Mouse (Mus musculus): Measurements from ENCODE around the gene Foxp1. TPM values are rescaled to one million over a fixed set of nuclear protein-coding genes. Genes with fewer than 3 reads are reported as not detected.

Gene Foxp1
- polyA plus RNA-seq, 1 experiment: 17.7 TPM

GRCm38 (mm10) chr6:99451479-99451878 is 71.0 kb downstream of the Foxp1 start:
- Histone ChIP-seq H3ac (ENCODE audit: control insufficient read depth, insufficient read length) (no peak overlapping the region), H3K79me2 (ENCODE audit: control insufficient read depth, insufficient read depth) (no peaks in the 10 kb centered on the region), H3K36me3 (ENCODE audit: control insufficient read depth, insufficient read depth) (no peaks in the 10 kb centered on the region), H3K27me3 (ENCODE audit: control insufficient read depth, insufficient read depth, insufficient read length) (no peaks in the 10 kb centered on the region), H3K4me3 (no peak overlapping the region), H3K4me2 (ENCODE audit: low read depth) (no peak overlapping the region)
- TF ChIP-seq POLR2AphosphoS2 (IDR thresholded peaks at IDR 0.05; ENCODE audit: insufficient read length, low read depth) (no peak), USF1 (IDR thresholded peaks at IDR 0.05; ENCODE audit: low read depth) (no peak), MYOD1 (IDR thresholded peaks at IDR 0.05; ENCODE audit: control insufficient read depth in 1 of 3, insufficient read length in 2 of 3, low read depth in 2 of 3) (no peak), E2F4 (IDR thresholded peaks at IDR 0.05; ENCODE audit: insufficient read depth) (no peak), TCF12 (IDR thresholded peaks at IDR 0.05; ENCODE audit: insufficient read depth, poor library complexity, severe bottlenecking) (no peak), REST (IDR thresholded peaks at IDR 0.05; ENCODE audit: insufficient read depth, insufficient read length) (no peak), MYOG (IDR thresholded peaks at IDR 0.05; ENCODE audit: control insufficient read depth in 1 of 3, insufficient read depth in 1 of 3, insufficient read length in 2 of 3, low read depth in 2 of 3) (no peak), TCF3 (IDR thresholded peaks at IDR 0.05; ENCODE audit: insufficient read length, low read depth) (no peak), SRF (IDR thresholded peaks at IDR 0.05; ENCODE audit: control insufficient read depth, insufficient read length, low read depth) (no peak), MAX (IDR thresholded peaks at IDR 0.05; ENCODE audit: low read depth) (no peak), POLR2A (IDR thresholded peaks at IDR 0.05; ENCODE audit: insufficient read length, low read depth) (no peak), CEBPB (IDR thresholded peaks at IDR 0.05; ENCODE audit: insufficient read depth, poor library complexity, severe bottlenecking) (no peak)

GRCm38 (mm10) chr6:99447447-99447846 is 75.1 kb downstream of the Foxp1 start:
- Histone ChIP-seq H3ac (ENCODE audit: control insufficient read depth, insufficient read length) (no peak overlapping the region), H3K4me2 (ENCODE audit: low read depth) (no peak overlapping the region), H3K4me3 (no peak overlapping the region), H3K79me2 (ENCODE audit: control insufficient read depth, insufficient read depth) (no peaks in the 10 kb centered on the region), H3K27me3 (ENCODE audit: control insufficient read depth, insufficient read depth, insufficient read length) (no peaks in the 10 kb centered on the region), H3K36me3 (ENCODE audit: control insufficient read depth, insufficient read depth) (no peaks in the 10 kb centered on the region)
- no peak for TF ChIP-seq POLR2AphosphoS2 (IDR thresholded peaks at IDR 0.05; ENCODE audit: insufficient read length, low read depth)
- TF ChIP-seq E2F4 (IDR thresholded peaks at IDR 0.05; ENCODE audit: insufficient read depth): no peak
- TF ChIP-seq MYOD1 (IDR thresholded peaks at IDR 0.05; ENCODE audit: control insufficient read depth in 1 of 3, insufficient read length in 2 of 3, low read depth in 2 of 3): no peak
- TF ChIP-seq TCF3 (IDR thresholded peaks at IDR 0.05; ENCODE audit: insufficient read length, low read depth): no peak
- no peak for TF ChIP-seq USF1 (IDR thresholded peaks at IDR 0.05; ENCODE audit: low read depth)
- no peak for TF ChIP-seq TCF12 (IDR thresholded peaks at IDR 0.05; ENCODE audit: insufficient read depth, poor library complexity, severe bottlenecking)

- TF ChIP-seq USF1 (IDR thresholded peaks at IDR 0.05; ENCODE audit: low read depth): no peak
- no peak for TF ChIP-seq TCF12 (IDR thresholded peaks at IDR 0.05; ENCODE audit: insufficient read depth, poor library complexity, severe bottlenecking)
- no peak for TF ChIP-seq MAX (IDR thresholded peaks at IDR 0.05; ENCODE audit: low read depth)
- TF ChIP-seq MYOD1 (IDR thresholded peaks at IDR 0.05; ENCODE audit: control insufficient read depth in 1 of 3, insufficient read length in 2 of 3, low read depth in 2 of 3): no peak
- no peak for TF ChIP-seq TCF3 (IDR thresholded peaks at IDR 0.05; ENCODE audit: insufficient read length, low read depth)
- TF ChIP-seq POLR2A (IDR thresholded peaks at IDR 0.05; ENCODE audit: insufficient read length, low read depth): no peak
- no peak for TF ChIP-seq CEBPB (IDR thresholded peaks at IDR 0.05; ENCODE audit: insufficient read depth, poor library complexity, severe bottlenecking)
- TF ChIP-seq REST (IDR thresholded peaks at IDR 0.05; ENCODE audit: insufficient read depth, insufficient read length): no peak
- TF ChIP-seq MYOG (IDR thresholded peaks at IDR 0.05; ENCODE audit: control insufficient read depth in 1 of 3, insufficient read depth in 1 of 3, insufficient read length in 2 of 3, low read depth in 2 of 3): no peak
- TF ChIP-seq E2F4 (IDR thresholded peaks at IDR 0.05; ENCODE audit: insufficient read depth): no peak
- TF ChIP-seq SRF (IDR thresholded peaks at IDR 0.05; ENCODE audit: control insufficient read depth, insufficient read length, low read depth): no peak
- no peak for TF ChIP-seq POLR2AphosphoS2 (IDR thresholded peaks at IDR 0.05; ENCODE audit: insufficient read length, low read depth)
- Histone ChIP-seq H3K79me2 (ENCODE audit: control insufficient read depth, insufficient read depth) (no peaks in the 10 kb centered on the region), H3ac (ENCODE audit: control insufficient read depth, insufficient read length) (no peak overlapping the region), H3K27me3 (ENCODE audit: control insufficient read depth, insufficient read depth, insufficient read length) (no peaks in the 10 kb centered on the region), H3K4me2 (ENCODE audit: low read depth) (no peak overlapping the region), H3K4me3 (no peak overlapping the region), H3K36me3 (ENCODE audit: control insufficient read depth, insufficient read depth) (no peaks in the 10 kb centered on the region)
Observed at GRCm38 (mm10) chr6:99446801-99447415, 75.6 kb downstream of the Foxp1 start.

- H3K27me3 ChIP-seq (ENCODE audit: control insufficient read depth, insufficient read depth, insufficient read length): no peaks in the 10 kb centered on the region
- H3K36me3 ChIP-seq (ENCODE audit: control insufficient read depth, insufficient read depth): no peaks in the 10 kb centered on the region
- no peak overlapping the region for H3ac ChIP-seq (ENCODE audit: control insufficient read depth, insufficient read length)
- no peak overlapping the region for H3K4me2 ChIP-seq (ENCODE audit: low read depth)
- no peaks in the 10 kb centered on the region for H3K79me2 ChIP-seq (ENCODE audit: control insufficient read depth, insufficient read depth)
- TF ChIP-seq POLR2A (IDR thresholded peaks at IDR 0.05; ENCODE audit: insufficient read length, low read depth) (no peak), MYOG (IDR thresholded peaks at IDR 0.05; ENCODE audit: control insufficient read depth in 1 of 3, insufficient read depth in 1 of 3, insufficient read length in 2 of 3, low read depth in 2 of 3) (no peak), TCF3 (IDR thresholded peaks at IDR 0.05; ENCODE audit: insufficient read length, low read depth) (no peak), SRF (IDR thresholded peaks at IDR 0.05; ENCODE audit: control insufficient read depth, insufficient read length, low read depth) (no peak), MYOD1 (IDR thresholded peaks at IDR 0.05; ENCODE audit: control insufficient read depth in 1 of 3, insufficient read length in 2 of 3, low read depth in 2 of 3) (no peak), CEBPB (IDR thresholded peaks at IDR 0.05; ENCODE audit: insufficient read depth, poor library complexity, severe bottlenecking) (no peak), TCF12 (IDR thresholded peaks at IDR 0.05; ENCODE audit: insufficient read depth, poor library complexity, severe bottlenecking) (no peak), MAX (IDR thresholded peaks at IDR 0.05; ENCODE audit: low read depth) (no peak), E2F4 (IDR thresholded peaks at IDR 0.05; ENCODE audit: insufficient read depth) (no peak), USF1 (IDR thresholded peaks at IDR 0.05; ENCODE audit: low read depth) (no peak), REST (IDR thresholded peaks at IDR 0.05; ENCODE audit: insufficient read depth, insufficient read length) (no peak), POLR2AphosphoS2 (IDR thresholded peaks at IDR 0.05; ENCODE audit: insufficient read length, low read depth) (no peak)
- no peak overlapping the region for H3K4me3 ChIP-seq
Observed at GRCm38 (mm10) chr6:99443460-99443859, 79.1 kb downstream of the Foxp1 start.
